Mouse (Mus musculus) G1E (cell line): ENCODE data around the gene S100a10.

Experiments used
- CTCF ChIP-seq: IDR thresholded peaks from 2 replicates; pipeline ENCODE4 v1.5.1; 2012; ENCODE audit warnings: low read depth, low read length, inconsistent platforms, mixed read lengths
- GATA1 ChIP-seq: IDR thresholded peaks from 2 replicates; pipeline ENCODE4 v1.6.1; 2012; ENCODE audit warnings: borderline replicate concordance, low read length, inconsistent platforms, mixed read lengths
- POLR2AphosphoS5 ChIP-seq: IDR thresholded peaks from 2 replicates; pipeline ENCODE4 v1.6.1; 2012; ENCODE audit warnings: low read depth, low read length, inconsistent platforms; ENCODE audit not compliant: insufficient replicate concordance
- TAL1 ChIP-seq: conservative IDR thresholded peaks from 2 replicates; pipeline ENCODE4 v1.6.1; 2012; ENCODE audit warnings: low read depth, low read length, inconsistent platforms, mixed read lengths

GRCm38 (mm10) chr3:93567721-93568120 is 12.8 kb downstream of the S100a10 start:
- no peak for TF ChIP-seq GATA1
- TF ChIP-seq CTCF, result no peak
- no peak for TF ChIP-seq TAL1
- TF ChIP-seq POLR2AphosphoS5, result no peak
